Mouse (Mus musculus) midbrain, embryonic 10.5 days (tissue): Measurements from ENCODE around the gene Daam2. TPM values are rescaled to one million over a fixed set of nuclear protein-coding genes. Genes with fewer than 3 reads are reported as not detected.

ENCODE experiments used
- DNase-seq: peaks from one replicate; pipeline ENCODE4 v3.0.0-alpha.2; 2017; ENCODE audit warnings: low spot score
- H3K27ac ChIP-seq: fragments of 300-500 bp; sonication (generic); replicated peaks from 2 replicates; pipeline ENCODE4 v1.5.1; 2016; ENCODE audit warnings: mild to moderate bottlenecking
- H3K27me3 ChIP-seq: fragments of 300-500 bp; sonication (generic); 2 replicates; pipeline ENCODE4 v1.6.1; 2016; ENCODE audit warnings: low read depth, mild to moderate bottlenecking; ENCODE audit not compliant: poor library complexity, severe bottlenecking
- H3K36me3 ChIP-seq: fragments of 300-500 bp; sonication (generic); 2 replicates; pipeline ENCODE4 v1.6.1; 2016; ENCODE audit warnings: mild to moderate bottlenecking, moderate library complexity
- H3K4me1 ChIP-seq: fragments of 300-500 bp; sonication (generic); 2 replicates; pipeline ENCODE4 v1.6.1; 2016
- H3K4me3 ChIP-seq: fragments of 300-500 bp; sonication (generic); 2 replicates; pipeline ENCODE4 v1.5.1; 2016; ENCODE audit warnings: mild to moderate bottlenecking, moderate library complexity
- H3K9me3 ChIP-seq: fragments of 300-500 bp; sonication (generic); replicated peaks from 2 replicates; pipeline ENCODE4 v1.6.1; 2016; ENCODE audit warnings: mild to moderate bottlenecking
- WGBS: fragments of 180-500 bp; shearing (Covaris S2); methylation state at CpG from one replicate; pipeline ENCODE4 v1.1.7; 2016; 5-methylcytosine and 5-hydroxymethylcytosine counted together
- polyA plus RNA-seq: library from polyadenylated mRNA; unstranded; fragments of >200 nt; fragmentation: Nextera tagmentation; extraction: Ambion mirVana; gene quantifications from 2 replicates; pipeline ENCODE4 v1.2.1, GENCODE M21; 2016

Gene Daam2
- polyA plus RNA-seq, 1 experiment from 2014 or later = 0.94 TPM

GRCm38 (mm10) chr17:49503246-49503900 lies 60.8 kb downstream of the Daam2 start:
- no peaks in the 10 kb centered on the region for H3K27me3 ChIP-seq
- no peak overlapping the region for H3K27ac ChIP-seq
- H3K9me3 ChIP-seq = no peaks in the 10 kb centered on the region
- no peak overlapping the region for H3K4me3 ChIP-seq
- 78% methylated on average over 6 of the region's 6 CpGs for WGBS
- 0 out of 2 replicates have a peak, but pooled peaks cover 3% of the 10 kb centered on the region for H3K4me1 ChIP-seq
- DNase-seq = no peak
- H3K36me3 ChIP-seq = no peaks in the 10 kb centered on the region

GRCm38 (mm10) chr17:49500234-49500633 lies 63.9 kb downstream of the Daam2 start:
- WGBS = 79% methylated on average over 2 of the region's 2 CpGs
- Histone ChIP-seq H3K27ac (no peak overlapping the region), H3K9me3 (no peaks in the 10 kb centered on the region), H3K4me1 (0 out of 2 replicates have a peak, but pooled peaks cover 3% of the 10 kb centered on the region), H3K36me3 (no peaks in the 10 kb centered on the region), H3K4me3 (no peak overlapping the region), H3K27me3 (no peaks in the 10 kb centered on the region)
- DNase-seq = no peak

- 84% methylated on average over 2 of the region's 2 CpGs for WGBS
- no peak for DNase-seq
- H3K4me1 ChIP-seq = 0 out of 2 replicates have a peak, but pooled peaks cover 3% of the 10 kb centered on the region
Observed at GRCm38 (mm10) chr17:49499635-49500034, 64.5 kb downstream of the Daam2 start.

GRCm38 (mm10) chr17:49498169-49498568 lies 66.0 kb downstream of the Daam2 start:
- WGBS = 59% methylated on average over 3 of the region's 3 CpGs
- no peak for DNase-seq
- no peak overlapping the region for H3K27ac ChIP-seq
- H3K36me3 ChIP-seq = no peaks in the 10 kb centered on the region
- H3K4me3 ChIP-seq = no peak overlapping the region
- H3K9me3 ChIP-seq = no peaks in the 10 kb centered on the region
- H3K27me3 ChIP-seq = no peaks in the 10 kb centered on the region
- 0 out of 2 replicates have a peak, but pooled peaks cover 3% of the 10 kb centered on the region for H3K4me1 ChIP-seq

More at GRCm38 (mm10) chr17:49499635-49500034, 64.5 kb downstream of the Daam2 start:
- Histone ChIP-seq H3K9me3 (no peaks in the 10 kb centered on the region), H3K27ac (no peak overlapping the region), H3K4me3 (no peak overlapping the region), H3K36me3 (no peaks in the 10 kb centered on the region), H3K27me3 (no peaks in the 10 kb centered on the region)

- Histone ChIP-seq H3K27ac (no peak overlapping the region), H3K9me3 (no peaks in the 10 kb centered on the region), H3K4me3 (no peak overlapping the region), H3K27me3 (no peaks in the 10 kb centered on the region), H3K36me3 (no peaks in the 10 kb centered on the region), H3K4me1 (no peaks in the 10 kb centered on the region)
- 90% methylated on average over 4 of the region's 4 CpGs for WGBS
- no peak for DNase-seq
Observed at GRCm38 (mm10) chr17:49493276-49493675, 70.9 kb downstream of the Daam2 start.

GRCm38 (mm10) chr17:49489098-49489497 lies 75.0 kb downstream of the Daam2 start:
- Histone ChIP-seq H3K36me3 (no peaks in the 10 kb centered on the region), H3K27me3 (no peaks in the 10 kb centered on the region), H3K4me1 (no peaks in the 10 kb centered on the region), H3K27ac (no peak overlapping the region), H3K9me3 (no peaks in the 10 kb centered on the region), H3K4me3 (no peak overlapping the region)
- no peak for DNase-seq
- WGBS = 79% methylated on average over 5 of the region's 5 CpGs

- H3K4me1 ChIP-seq = no peaks in the 10 kb centered on the region
- no peaks in the 10 kb centered on the region for H3K9me3 ChIP-seq
- no peaks in the 10 kb centered on the region for H3K36me3 ChIP-seq
- H3K4me3 ChIP-seq = no peak overlapping the region
- DNase-seq = no peak
- H3K27me3 ChIP-seq = no peaks in the 10 kb centered on the region
- H3K27ac ChIP-seq = no peak overlapping the region
- WGBS = 92% methylated on average over 3 of the region's 3 CpGs
Observed at GRCm38 (mm10) chr17:49484435-49484834, 79.7 kb downstream of the Daam2 start.

GRCm38 (mm10) chr17:49481876-49482275 lies 82.3 kb downstream of the Daam2 start:
- 89% methylated on average over 3 of the region's 3 CpGs for WGBS
- Histone ChIP-seq H3K4me3 (no peak overlapping the region), H3K27me3 (no peaks in the 10 kb centered on the region), H3K27ac (no peak overlapping the region), H3K36me3 (no peaks in the 10 kb centered on the region), H3K9me3 (no peaks in the 10 kb centered on the region), H3K4me1 (no peaks in the 10 kb centered on the region)
- DNase-seq = no peak

- WGBS = 89% methylated on average over 4 of the region's 4 CpGs
- no peaks in the 10 kb centered on the region for H3K36me3 ChIP-seq
- H3K4me1 ChIP-seq = peaks cover 8% of the 10 kb centered on the region
- H3K4me3 ChIP-seq = no peak overlapping the region
- no peaks in the 10 kb centered on the region for H3K9me3 ChIP-seq
- no peak overlapping the region for H3K27ac ChIP-seq
- no peak for DNase-seq
- H3K27me3 ChIP-seq = no peaks in the 10 kb centered on the region
Observed at GRCm38 (mm10) chr17:49477370-49477769, 86.8 kb downstream of the Daam2 start.

GRCm38 (mm10) chr17:49475174-49475573 lies 89.0 kb downstream of the Daam2 start:
- no peak for DNase-seq
- 78% methylated on average over 1 of the region's 1 CpGs for WGBS
- no peaks in the 10 kb centered on the region for H3K27me3 ChIP-seq
- peaks cover 11% of the 10 kb centered on the region for H3K4me1 ChIP-seq
- H3K36me3 ChIP-seq = no peaks in the 10 kb centered on the region
- H3K4me3 ChIP-seq = no peak overlapping the region
- no peak overlapping the region for H3K27ac ChIP-seq
- H3K9me3 ChIP-seq = no peaks in the 10 kb centered on the region

GRCm38 (mm10) chr17:49474051-49474450 lies 90.1 kb downstream of the Daam2 start:
- DNase-seq = no peak
- 87% methylated on average over 4 of the region's 4 CpGs for WGBS

GRCm38 (mm10) chr17:49472626-49473025 lies 91.5 kb downstream of the Daam2 start:
- peak overlapping the region; percentile 59 for H3K27ac ChIP-seq
- no peak overlapping the region for H3K4me3 ChIP-seq
- no peaks in the 10 kb centered on the region for H3K27me3 ChIP-seq
- H3K36me3 ChIP-seq = no peaks in the 10 kb centered on the region
- peaks cover 11% of the 10 kb centered on the region for H3K4me1 ChIP-seq
- H3K9me3 ChIP-seq = no peaks in the 10 kb centered on the region
- DNase-seq = peak; percentile 20
- 74% methylated on average over 8 of the region's 8 CpGs for WGBS

More at GRCm38 (mm10) chr17:49474051-49474450, 90.1 kb downstream of the Daam2 start:
- H3K9me3 ChIP-seq = no peaks in the 10 kb centered on the region
- H3K4me1 ChIP-seq = peaks cover 11% of the 10 kb centered on the region
- H3K27ac ChIP-seq = no peak overlapping the region
- no peaks in the 10 kb centered on the region for H3K27me3 ChIP-seq
- no peaks in the 10 kb centered on the region for H3K36me3 ChIP-seq
- no peak overlapping the region for H3K4me3 ChIP-seq

- no peaks in the 10 kb centered on the region for H3K27me3 ChIP-seq
- 36% methylated on average over 4 of the region's 4 CpGs for WGBS
- no peaks in the 10 kb centered on the region for H3K36me3 ChIP-seq
- no peaks in the 10 kb centered on the region for H3K9me3 ChIP-seq
- DNase-seq = peak; percentile 58
- no peak overlapping the region for H3K27ac ChIP-seq
- H3K4me1 ChIP-seq = peaks cover 11% of the 10 kb centered on the region
- no peak overlapping the region for H3K4me3 ChIP-seq
Observed at GRCm38 (mm10) chr17:49468223-49468622, 95.9 kb downstream of the Daam2 start.
